Mouse (Mus musculus) retina, postnatal 7 days (tissue): Measurements from ENCODE around the gene Fam187b.

ENCODE experiments used
- DNase-seq: peaks from one replicate; pipeline ENCODE4 v3.0.0-alpha.2; 2012; ENCODE audit warnings: low read depth, low spot score

The Fam187b gene

DNA sequence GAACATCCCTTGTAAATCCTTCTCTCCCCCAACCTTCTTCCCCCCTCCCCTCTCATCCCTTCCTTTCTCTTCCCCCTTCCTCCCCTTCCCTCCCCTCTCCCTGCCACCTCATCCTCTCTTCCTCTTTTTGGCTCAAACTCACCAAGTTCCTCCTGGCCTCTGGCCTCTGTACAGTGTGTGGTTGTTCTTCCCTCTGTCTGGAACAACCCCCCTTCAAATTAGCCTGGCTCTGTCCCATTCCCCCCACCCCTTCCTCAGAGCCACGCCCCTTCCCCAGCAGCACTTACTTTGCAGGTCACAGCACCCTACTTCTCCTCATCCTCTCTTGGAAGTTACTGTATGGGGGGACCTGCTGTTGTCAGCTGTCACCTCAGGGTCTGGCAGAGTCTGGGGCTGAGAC, 34.6 kb downstream of the Fam187b start:
- DNase-seq: no peak

DNA sequence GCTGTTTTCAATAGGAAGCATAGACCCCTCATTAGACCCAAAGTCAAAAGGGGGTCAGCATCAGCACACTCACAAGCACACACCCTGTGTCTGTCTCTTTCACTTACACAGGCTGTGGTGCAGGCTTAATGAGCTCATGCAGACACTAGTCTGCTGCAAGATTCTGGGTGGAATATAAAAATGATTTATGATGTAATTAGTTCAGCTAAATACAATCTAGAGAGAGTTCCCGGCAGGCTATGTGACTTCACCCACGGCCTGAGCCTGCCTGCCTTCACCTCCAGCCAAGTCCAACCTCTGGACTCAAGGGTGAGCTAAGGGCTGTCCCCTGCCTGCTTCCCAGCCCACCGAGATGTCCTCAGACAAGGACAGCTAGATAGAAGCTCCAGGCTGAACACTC, 35.3 kb downstream of the Fam187b start:
- no peak for DNase-seq

DNA sequence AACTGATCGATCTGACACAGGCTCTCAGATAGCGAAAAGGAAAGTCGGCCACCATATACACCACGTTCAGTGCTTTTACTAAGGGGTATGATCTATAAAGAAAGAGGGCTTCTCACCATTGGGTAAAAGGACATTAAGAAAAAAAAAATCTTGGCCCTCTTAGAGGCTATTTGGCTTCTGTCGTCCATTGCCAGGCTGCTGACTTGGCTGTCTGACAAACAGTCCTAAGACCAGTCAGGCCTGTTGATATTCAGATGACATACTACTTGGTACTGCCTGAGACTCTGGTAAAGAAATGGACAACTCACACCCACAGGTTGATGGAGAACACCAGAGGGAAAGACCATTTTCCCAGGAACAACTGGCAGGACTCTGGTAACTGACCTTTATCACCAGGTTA, 39.4 kb downstream of the Fam187b start:
- DNase-seq: no peak

DNA sequence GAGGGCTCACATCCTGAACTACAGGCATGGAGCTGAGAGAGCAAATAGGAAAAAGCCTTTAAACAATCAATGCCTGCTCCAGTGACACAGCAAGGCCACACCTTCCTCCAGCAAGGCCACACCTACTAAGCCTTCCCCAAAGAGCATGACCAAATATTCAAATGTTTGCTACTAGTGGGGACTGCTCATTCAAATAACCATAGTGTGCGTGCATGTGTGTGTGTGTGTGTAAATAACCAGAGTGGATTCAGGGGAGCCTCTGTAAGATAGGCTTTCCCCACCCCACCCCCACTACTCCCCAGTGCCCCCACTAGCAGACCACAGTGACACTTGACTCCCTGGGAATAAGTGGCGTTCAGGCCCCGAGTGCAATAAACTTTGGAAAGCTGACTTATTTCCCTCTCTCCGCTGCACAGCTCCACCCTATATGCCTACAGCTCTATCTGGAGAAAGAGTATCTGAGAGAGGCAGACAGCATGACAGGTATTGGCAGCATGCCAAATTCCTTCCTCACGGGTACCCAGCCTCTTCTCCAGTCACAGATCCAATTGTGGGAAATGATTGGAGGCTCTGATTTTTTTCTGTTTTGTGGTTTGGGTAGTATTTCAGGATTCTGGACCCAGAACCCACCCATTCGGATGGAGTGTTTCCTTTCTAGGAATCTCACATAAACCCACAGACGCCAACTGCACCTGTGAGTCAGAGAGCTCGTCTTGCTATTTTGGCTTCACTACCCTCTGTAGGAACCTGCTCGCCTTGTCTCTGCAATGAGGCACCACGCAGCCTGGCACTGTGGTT, 43.7 kb downstream of the Fam187b start:
- no peak for DNase-seq

DNA sequence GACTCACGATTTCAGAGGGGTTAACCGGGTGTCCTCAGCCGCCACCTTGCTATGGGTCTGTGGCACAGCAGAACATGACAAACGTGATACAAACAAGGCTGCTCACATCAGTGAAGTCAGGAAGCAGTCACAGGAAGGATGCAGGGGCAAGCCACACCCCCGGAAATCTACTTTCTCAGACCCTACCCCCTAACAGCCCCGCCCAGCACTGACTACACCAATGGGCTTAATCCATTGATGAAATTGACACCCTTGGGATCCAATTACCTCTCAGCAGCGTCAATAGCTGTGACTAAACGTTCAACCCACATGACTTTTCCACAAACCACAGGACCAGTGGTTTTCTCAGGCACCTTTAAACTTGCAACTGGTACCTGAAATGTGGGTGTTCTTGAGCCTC, 55.0 kb downstream of the Fam187b start:
- DNase-seq: no peak

DNA sequence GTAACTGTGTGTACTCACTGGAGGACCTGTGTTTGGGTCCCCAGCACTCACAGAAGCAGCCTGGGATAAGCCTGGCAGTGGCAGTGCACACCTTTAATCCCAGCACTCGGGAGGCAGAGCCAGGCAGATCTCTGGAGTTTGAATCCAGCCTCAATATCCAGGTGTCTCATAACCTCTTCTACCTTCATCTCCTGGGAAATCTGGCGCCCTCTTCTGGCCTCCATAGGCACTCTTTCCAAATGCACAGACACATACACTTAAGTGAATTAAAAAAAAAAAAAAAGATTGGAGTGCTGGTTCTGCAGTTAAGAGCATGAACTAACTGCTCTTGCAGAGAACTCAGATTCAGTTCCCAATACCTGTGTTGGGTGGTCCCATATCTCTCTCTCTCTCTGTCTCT, 57.1 kb downstream of the Fam187b start:
- no peak for DNase-seq

DNA sequence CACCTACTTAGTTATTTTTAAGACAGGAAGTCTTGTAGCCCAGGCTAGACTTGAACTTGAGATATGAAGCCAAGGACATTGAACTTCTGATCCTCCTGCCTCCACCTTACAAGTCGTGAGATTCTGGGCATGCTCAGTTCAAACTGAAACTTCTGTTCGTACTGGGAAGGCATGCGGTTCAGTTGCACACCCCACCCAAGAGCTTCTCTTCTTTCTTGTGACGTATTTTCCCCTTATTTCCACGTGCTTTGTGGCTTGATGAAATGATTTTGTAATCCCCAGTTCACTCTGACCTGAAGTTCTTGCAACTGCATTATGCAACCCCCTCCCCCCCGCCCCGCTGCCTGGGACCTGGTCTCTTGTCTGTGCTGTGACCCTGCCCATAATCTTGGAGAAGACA, 58.1 kb downstream of the Fam187b start:
- DNase-seq: no peak

DNA sequence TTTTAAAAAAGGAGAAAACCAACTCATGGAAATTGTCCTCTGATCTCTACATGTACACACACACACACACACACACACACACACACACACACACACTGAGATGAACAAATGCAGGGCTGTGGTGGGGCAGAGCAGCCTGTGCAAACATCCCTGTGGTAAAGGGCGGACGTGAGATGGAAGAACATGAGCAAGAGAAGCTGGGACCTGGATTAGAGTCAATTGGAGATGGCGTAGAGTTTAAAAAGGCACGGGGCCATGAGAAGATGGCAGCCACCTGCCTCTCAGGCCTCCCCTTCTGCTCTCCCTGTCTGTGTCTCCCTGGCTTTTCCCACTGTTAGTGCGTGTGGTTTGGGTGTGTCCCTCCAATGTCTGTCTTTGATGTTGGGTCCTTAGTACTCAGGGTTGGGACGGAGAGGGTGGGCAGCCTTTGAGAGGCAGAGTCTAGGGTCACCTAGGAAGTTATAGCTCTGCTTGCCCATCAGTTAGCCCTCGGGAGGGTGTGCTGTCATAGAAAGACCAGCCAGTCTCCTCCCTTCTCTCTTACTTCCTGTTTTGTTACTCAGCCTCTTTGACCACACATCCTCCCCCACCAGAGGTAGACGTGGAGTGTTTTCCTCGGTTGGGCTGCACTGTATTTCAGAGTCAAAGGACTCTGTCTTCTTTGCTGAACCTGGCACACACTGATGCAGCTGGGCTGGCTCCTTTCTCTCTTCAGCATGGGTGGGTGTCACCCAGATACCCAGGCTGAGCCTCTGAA, 60.0 kb downstream of the Fam187b start:
- DNase-seq: no peak

DNA sequence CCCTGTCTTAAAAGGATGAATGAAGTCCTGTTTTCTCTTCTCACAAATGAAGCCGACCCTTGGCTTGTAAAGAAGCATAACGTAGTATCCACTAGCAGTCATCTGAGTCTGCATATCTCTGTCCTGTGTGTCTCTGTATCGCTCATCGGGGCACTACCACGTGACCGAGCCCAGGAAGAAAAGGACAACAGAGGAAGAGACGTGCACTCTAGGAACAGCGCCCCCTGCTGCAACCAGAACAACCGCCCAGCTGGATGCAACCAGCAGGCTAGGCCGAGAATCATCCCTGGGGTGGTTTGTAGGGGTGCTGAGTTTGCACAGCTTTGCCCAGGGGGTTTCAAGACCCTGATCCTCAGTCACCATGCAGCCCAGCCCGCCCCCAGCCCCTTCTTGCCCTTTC, 61.2 kb downstream of the Fam187b start:
- DNase-seq: no peak

DNA sequence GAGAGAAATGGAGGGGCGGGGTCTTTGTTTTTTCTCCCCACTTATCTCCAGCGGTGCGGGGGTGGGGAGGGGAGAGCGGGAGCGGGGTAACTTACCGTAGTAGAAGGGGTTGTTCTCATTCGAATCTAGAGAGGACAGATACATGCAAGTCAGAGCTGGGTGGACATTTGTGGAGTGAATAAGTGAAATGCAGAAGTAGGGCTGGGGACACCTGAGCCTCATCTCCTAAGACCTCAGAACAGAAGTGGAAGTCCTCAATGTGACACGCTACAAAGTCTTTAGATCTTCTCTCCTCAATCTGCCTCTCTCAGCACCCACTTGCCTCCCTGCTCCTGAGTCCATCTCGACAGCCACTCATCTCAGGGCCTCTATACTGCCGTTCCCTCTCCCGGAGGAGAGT, 61.7 kb downstream of the Fam187b start:
- no peak for DNase-seq

DNA sequence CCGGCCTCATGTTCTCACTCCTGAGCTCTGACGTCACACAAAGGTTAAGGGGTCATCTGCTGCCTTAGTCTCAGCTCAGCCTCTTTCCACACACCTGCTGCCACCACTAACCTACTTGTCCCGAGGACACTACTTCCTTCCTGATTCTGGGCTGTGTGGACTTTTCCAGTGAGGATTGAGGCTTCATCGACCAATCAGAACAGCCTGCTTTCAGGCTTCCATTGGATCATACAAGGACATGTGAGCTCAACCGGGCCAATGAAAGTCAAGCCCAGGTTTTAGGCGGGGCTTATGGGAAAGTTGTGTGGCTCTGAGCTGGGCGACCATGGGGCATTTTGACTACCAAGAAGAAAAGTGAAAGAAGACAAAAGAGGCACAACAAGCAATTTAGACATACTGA, 63.3 kb downstream of the Fam187b start:
- no peak for DNase-seq

DNA sequence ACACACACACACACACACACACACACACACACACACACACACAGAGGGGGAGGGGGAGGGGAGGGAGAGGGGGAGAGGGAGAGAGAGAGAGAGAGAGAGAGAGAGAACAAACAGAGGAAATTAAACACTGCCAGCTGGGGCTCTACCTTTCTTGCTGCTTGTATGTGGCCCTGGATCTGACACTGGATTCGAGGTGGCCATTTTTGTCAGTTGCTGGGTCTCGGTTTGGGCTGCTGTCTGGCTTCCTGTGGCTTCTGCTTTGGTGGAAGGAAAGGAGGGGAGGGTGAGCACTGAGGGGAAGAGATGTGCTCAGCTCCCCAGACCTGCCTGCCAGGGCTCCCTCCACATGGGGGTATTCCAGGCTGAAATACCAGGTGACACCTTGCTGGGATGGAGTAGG, 64.1 kb downstream of the Fam187b start:
- no peak for DNase-seq

DNA sequence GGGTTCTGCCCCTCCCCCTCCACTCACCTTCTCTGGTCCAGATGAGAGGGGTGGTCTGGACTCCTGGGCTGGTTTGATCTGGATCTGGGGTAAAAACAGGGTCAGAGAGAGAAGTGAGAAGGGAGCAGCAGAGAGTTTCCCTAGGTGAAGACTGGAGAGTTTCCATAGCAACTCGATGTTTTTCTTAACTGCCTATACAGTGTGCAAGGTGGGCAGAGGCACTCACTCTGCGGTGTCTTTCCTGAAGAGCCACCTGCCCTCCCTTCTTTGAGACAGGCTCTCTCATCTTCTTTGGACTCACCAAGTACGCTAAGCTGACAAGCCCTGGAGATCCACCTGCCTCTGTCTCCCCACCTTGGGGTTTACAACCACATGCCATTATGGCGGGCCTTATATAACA, 65.4 kb downstream of the Fam187b start:
- no peak for DNase-seq
